Mouse (Mus musculus) limb, embryonic 11.5 days (tissue): ENCODE measurements at regions not wholly inside any gene's neighbourhood (a gene's known extent, or its start where the extent isn't known, plus 50 kb on each side); places are given as distances from the start of the nearest gene placed in this dataset.

ENCODE experiments used
- ATAC-seq: fragments of 200-750 bp; cut with Nextera tagmentation; 2 replicates; pipeline ENCODE4 v1.8.0; 2017; ENCODE audit warnings: low read depth; ENCODE audit not compliant: insufficient number of reproducible peaks, low FRiP score, low TSS enrichment
- DNase-seq: peaks from one replicate; pipeline ENCODE4 v3.0.0-alpha.2; 2015; ENCODE audit warnings: low spot score
- H3K27ac ChIP-seq: fragments of 300-500 bp; sonication (generic); replicated peaks from 2 replicates; pipeline ENCODE4 v1.5.1; 2014; ENCODE audit warnings: low read depth, mild to moderate bottlenecking, low read length
- H3K27me3 ChIP-seq: fragments of 300-500 bp; sonication (generic); 2 replicates; pipeline ENCODE4 v1.6.1; 2014; ENCODE audit warnings: mild to moderate bottlenecking, low read length, mixed read lengths; ENCODE audit not compliant: control insufficient read depth, insufficient read depth
- H3K36me3 ChIP-seq: fragments of 300-500 bp; sonication (generic); 2 replicates; pipeline ENCODE4 v1.6.1; 2014; ENCODE audit warnings: mild to moderate bottlenecking, low read length, moderate library complexity, mixed read lengths; ENCODE audit not compliant: control insufficient read depth, insufficient read depth
- H3K4me1 ChIP-seq: fragments of 300-500 bp; sonication (generic); 2 replicates; pipeline ENCODE4 v1.6.1; 2014; ENCODE audit warnings: low read length, mixed read lengths; ENCODE audit not compliant: control insufficient read depth, insufficient read depth
- H3K4me2 ChIP-seq: fragments of 300-500 bp; sonication (generic); 2 replicates; pipeline ENCODE4 v1.6.1; 2014; ENCODE audit warnings: low read depth, mild to moderate bottlenecking, moderate library complexity; ENCODE audit not compliant: severe bottlenecking
- H3K4me3 ChIP-seq: fragments of 300-500 bp; sonication (generic); 2 replicates; pipeline ENCODE4 v1.5.1; 2014; ENCODE audit warnings: low read depth, low read length
- H3K9ac ChIP-seq: fragments of 300-500 bp; sonication (generic); 2 replicates; pipeline ENCODE4 v1.6.1; 2014; ENCODE audit warnings: mild to moderate bottlenecking, low read length
- H3K9me3 ChIP-seq: fragments of 300-500 bp; sonication (generic); 2 replicates; pipeline ENCODE4 v1.6.1; 2016; ENCODE audit warnings: low read length; ENCODE audit not compliant: control insufficient read depth
- WGBS: fragments of 180-500 bp; shearing (Covaris S2); extraction: QIAGEN DNeasy Blood & Tissue Kit; methylation state at CpG from one replicate; pipeline ENCODE4 v1.1.7; 2014; 5-methylcytosine and 5-hydroxymethylcytosine counted together

GRCm38 (mm10) chr14:85861371-85861951, 1279.6 kb downstream of the Diaph3 start:
- DNase-seq (no peak), ATAC-seq (no peak)
- Histone ChIP-seq H3K36me3 (no peaks in the 10 kb centered on the region), H3K4me3 (no peak overlapping the region), H3K27ac (no peak overlapping the region), H3K4me1 (no peaks in the 10 kb centered on the region), H3K4me2 (no peak overlapping the region), H3K27me3 (no peaks in the 10 kb centered on the region), H3K9me3 (no peaks in the 10 kb centered on the region), H3K9ac (no peak overlapping the region)
- WGBS: 67% methylated on average over 3 of the region's 3 CpGs

DNA sequence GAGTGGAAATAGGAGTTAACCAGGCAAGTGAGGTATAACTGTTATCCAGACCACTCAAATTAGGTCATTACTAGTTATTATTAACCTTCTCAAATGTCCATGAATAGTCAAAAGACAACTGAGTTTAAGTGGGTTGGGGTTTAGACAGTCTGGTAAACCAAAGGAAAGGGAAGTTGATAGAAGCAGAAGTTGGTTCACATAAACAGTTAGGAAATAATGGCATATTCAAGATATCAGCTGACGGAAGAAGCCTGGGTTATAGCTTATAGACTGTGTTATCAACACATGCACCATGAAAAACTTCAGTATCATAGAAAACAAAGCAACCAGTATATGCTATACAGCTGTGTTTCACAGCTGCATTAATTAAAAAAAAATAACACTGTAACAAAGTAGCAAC, 1291.5 kb downstream of the Diaph3 start:
- no peak overlapping the region for H3K4me2 ChIP-seq
- no peak for ATAC-seq
- H3K27me3 ChIP-seq: no peaks in the 10 kb centered on the region
- no peaks in the 10 kb centered on the region for H3K4me1 ChIP-seq
- no peak overlapping the region for H3K9ac ChIP-seq
- DNase-seq: no peak
- WGBS: 87% methylated on average over 1 of the region's 1 CpGs
- H3K27ac ChIP-seq: no peak overlapping the region
- no peaks in the 10 kb centered on the region for H3K36me3 ChIP-seq
- no peak overlapping the region for H3K4me3 ChIP-seq
- H3K9me3 ChIP-seq: no peaks in the 10 kb centered on the region

GRCm38 (mm10) chr14:85835494-85835893, 1305.5 kb downstream of the Diaph3 start:
- no peaks in the 10 kb centered on the region for H3K4me1 ChIP-seq
- WGBS: 82% methylated on average over 2 of the region's 2 CpGs
- no peak overlapping the region for H3K4me3 ChIP-seq
- no peaks in the 10 kb centered on the region for H3K36me3 ChIP-seq
- no peak overlapping the region for H3K27ac ChIP-seq
- DNase-seq (no peak), ATAC-seq (no peak)
- H3K27me3 ChIP-seq: no peaks in the 10 kb centered on the region
- no peak overlapping the region for H3K9ac ChIP-seq
- H3K4me2 ChIP-seq: no peak overlapping the region
- H3K9me3 ChIP-seq: no peaks in the 10 kb centered on the region

DNA sequence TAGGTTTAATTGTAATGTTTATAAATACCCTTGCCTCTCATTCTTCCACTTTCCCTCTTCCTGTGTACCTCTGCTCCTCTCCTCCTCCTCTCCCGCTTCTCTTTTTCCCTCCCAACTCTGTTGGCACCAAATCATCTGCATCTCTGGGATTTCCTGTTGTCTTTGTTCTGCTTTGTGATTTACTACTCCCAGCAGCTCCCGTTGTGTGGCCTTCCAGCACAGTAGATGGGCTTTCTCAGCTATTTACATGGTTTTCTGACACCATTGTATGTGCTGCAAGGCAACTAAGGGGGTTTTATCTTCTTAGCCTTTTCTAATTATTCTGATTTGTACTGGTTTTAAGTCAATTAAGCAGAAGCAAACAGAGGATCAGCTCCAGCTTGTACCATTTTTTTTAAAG, 1326.1 kb downstream of the Diaph3 start:
- WGBS: 36% methylated on average over 2 of the region's 2 CpGs
- DNase-seq: no peak
- Histone ChIP-seq H3K27me3 (no peaks in the 10 kb centered on the region), H3K9me3 (no peaks in the 10 kb centered on the region), H3K4me2 (no peak overlapping the region), H3K27ac (no peak overlapping the region), H3K9ac (no peak overlapping the region), H3K4me1 (no peaks in the 10 kb centered on the region), H3K4me3 (no peak overlapping the region), H3K36me3 (no peaks in the 10 kb centered on the region)
- no peak for ATAC-seq

- Histone ChIP-seq H3K4me1 (no peaks in the 10 kb centered on the region), H3K36me3 (no peaks in the 10 kb centered on the region), H3K27me3 (no peaks in the 10 kb centered on the region), H3K4me3 (no peak overlapping the region), H3K9me3 (no peaks in the 10 kb centered on the region), H3K27ac (no peak overlapping the region), H3K9ac (no peak overlapping the region), H3K4me2 (no peak overlapping the region)
- no peak for ATAC-seq
- WGBS: 87% methylated on average over 3 of the region's 3 CpGs
- DNase-seq: no peak
These were observed 1341.0 kb downstream of the Pcdh17 start for GRCm38 (mm10) chr14:85784386-85784785.

GRCm38 (mm10) chr14:85770636-85771035, 1327.3 kb downstream of the Pcdh17 start:
- H3K27ac ChIP-seq: no peak overlapping the region
- ATAC-seq (no peak), DNase-seq (no peak)
- H3K9ac ChIP-seq: no peak overlapping the region
- 64% methylated on average over 4 of the region's 4 CpGs for WGBS
- H3K4me2 ChIP-seq: no peak overlapping the region
- no peaks in the 10 kb centered on the region for H3K9me3 ChIP-seq
- no peaks in the 10 kb centered on the region for H3K27me3 ChIP-seq
- H3K4me1 ChIP-seq: no peaks in the 10 kb centered on the region
- no peak overlapping the region for H3K4me3 ChIP-seq
- H3K36me3 ChIP-seq: no peaks in the 10 kb centered on the region

- no peak overlapping the region for H3K27ac ChIP-seq
- no peak overlapping the region for H3K9ac ChIP-seq
- H3K4me3 ChIP-seq: no peak overlapping the region
- no peaks in the 10 kb centered on the region for H3K27me3 ChIP-seq
- WGBS: 76% methylated on average over 5 of the region's 5 CpGs
- no peaks in the 10 kb centered on the region for H3K4me1 ChIP-seq
- no peaks in the 10 kb centered on the region for H3K9me3 ChIP-seq
- H3K36me3 ChIP-seq: no peaks in the 10 kb centered on the region
- H3K4me2 ChIP-seq: no peak overlapping the region
- ATAC-seq: no peak
- no peak for DNase-seq
These were observed 1324.9 kb downstream of the Pcdh17 start for GRCm38 (mm10) chr14:85768301-85768700.

GRCm38 (mm10) chr14:85757343-85757742, 1314.0 kb downstream of the Pcdh17 start:
- Histone ChIP-seq H3K4me1 (no peaks in the 10 kb centered on the region), H3K4me2 (no peak overlapping the region), H3K27ac (no peak overlapping the region), H3K27me3 (no peaks in the 10 kb centered on the region), H3K36me3 (no peaks in the 10 kb centered on the region), H3K9me3 (no peaks in the 10 kb centered on the region; the same call in 1 of the 2 replicates), H3K9ac (no peak overlapping the region), H3K4me3 (no peak overlapping the region)
- ATAC-seq: no peak
- DNase-seq: no peak
- WGBS: 89% methylated on average over 1 of the region's 1 CpGs

- 64% methylated on average over 4 of the region's 4 CpGs for WGBS
- ATAC-seq (peak; percentile 44; the same call in 1 of the 2 replicates), DNase-seq (no peak)
- Histone ChIP-seq H3K9ac (no peak overlapping the region), H3K27me3 (no peaks in the 10 kb centered on the region), H3K36me3 (no peaks in the 10 kb centered on the region), H3K27ac (no peak overlapping the region), H3K9me3 (no peaks in the 10 kb centered on the region), H3K4me1 (no peaks in the 10 kb centered on the region), H3K4me2 (no peak overlapping the region), H3K4me3 (no peak overlapping the region)
These were observed 1295.2 kb downstream of the Pcdh17 start for GRCm38 (mm10) chr14:85738567-85738966.
